Mouse (Mus musculus) embryo, embryonic 10.5 days (tissue): ENCODE data around the gene Gp1ba.
A peak's percentile ranks its signal among the peaks of the same experiment; 100 is the strongest.

Source experiments
- DNase-seq: peaks from one replicate; pipeline ENCODE4 v3.0.0-alpha.2; 2015; ENCODE audit warnings: low spot score

Gene Gp1ba

DNA sequence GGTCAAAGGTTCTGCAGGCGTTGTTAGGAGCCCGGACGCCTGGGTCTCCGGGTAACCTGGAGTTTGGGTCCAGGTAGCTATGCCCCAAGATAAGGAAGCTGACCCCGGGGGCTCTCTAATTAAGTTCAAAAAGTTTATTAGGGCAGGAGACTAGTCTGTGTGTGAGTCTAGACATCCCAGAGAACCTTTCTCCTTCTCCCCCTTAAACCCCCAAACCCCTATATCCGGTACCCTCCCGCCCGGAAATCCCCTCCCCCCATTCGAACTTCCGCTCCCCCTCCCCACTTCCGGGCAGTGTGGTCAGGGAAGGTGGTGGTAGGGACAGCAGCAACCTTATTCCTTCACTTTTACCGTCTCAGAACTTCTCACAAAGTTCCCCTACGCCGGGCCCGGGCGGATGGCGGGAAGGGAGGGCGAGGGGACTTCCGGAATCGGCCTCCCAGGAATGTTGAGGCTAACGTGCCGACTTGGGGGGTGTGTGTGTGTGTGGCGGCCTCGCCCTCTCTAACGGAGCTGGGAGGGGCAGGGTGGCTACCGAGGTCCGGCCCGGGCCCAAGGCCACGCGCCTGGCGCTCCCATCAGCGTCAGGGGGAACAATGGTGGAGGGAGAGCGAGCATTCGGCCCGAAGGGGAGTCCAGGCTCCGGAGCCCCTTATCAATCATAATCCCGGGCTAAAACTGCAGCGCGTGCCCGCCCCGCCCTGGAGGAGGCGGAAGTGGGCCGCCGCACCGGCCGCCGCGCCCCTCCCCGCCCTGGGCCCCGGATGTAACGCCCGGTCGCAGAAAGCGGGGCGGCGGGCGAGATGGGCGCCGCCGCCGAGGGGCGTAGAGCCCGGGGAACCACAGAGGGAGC, 14.6 kb downstream of the Gp1ba start:
- peak; percentile 86 for DNase-seq

- DNase-seq, result peak; percentile 89
These were observed 15.4 kb downstream of the Gp1ba start, which contains the start of gene Pfn1 for GRCm38 (mm10) chr11:70654198-70654922. Pfn1 (minus strand) TSS chr11:70654644.

DNA sequence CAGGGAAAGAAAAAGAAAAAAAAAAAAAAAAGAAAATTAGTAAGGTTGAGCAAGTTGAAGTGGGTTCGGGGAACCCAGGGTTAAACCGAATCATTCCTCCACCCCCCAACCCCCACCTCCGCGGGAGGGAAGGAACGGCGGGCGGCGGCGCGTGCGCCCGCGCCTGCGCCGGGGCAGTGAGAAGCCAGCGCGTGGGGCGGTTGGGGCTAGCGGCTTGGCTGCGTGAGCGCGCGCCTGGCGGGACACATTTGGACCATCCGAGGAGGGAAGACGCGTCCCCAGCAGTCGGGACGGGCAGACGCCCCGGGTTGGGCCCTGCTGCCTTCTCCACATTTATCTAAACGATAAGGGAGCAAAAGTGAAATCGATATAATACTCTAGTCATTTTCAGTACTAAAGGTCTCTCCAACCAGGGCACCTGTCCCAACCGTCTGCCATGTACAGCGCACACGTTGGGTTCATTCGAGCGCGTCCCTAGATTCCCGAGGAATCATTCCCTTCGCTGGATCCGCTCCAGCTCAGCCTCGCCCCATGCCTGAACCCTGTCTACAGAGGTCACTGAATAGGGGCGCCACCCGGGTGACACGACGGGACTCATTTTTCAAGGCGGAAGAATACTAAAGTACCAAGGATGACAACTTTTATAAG, 16.1 kb downstream of the Gp1ba start:
- peak; percentile 89 for DNase-seq

- peak; percentile 78 for DNase-seq
These were observed 16.9 kb downstream of the Gp1ba start for GRCm38 (mm10) chr11:70655571-70656455.

DNA sequence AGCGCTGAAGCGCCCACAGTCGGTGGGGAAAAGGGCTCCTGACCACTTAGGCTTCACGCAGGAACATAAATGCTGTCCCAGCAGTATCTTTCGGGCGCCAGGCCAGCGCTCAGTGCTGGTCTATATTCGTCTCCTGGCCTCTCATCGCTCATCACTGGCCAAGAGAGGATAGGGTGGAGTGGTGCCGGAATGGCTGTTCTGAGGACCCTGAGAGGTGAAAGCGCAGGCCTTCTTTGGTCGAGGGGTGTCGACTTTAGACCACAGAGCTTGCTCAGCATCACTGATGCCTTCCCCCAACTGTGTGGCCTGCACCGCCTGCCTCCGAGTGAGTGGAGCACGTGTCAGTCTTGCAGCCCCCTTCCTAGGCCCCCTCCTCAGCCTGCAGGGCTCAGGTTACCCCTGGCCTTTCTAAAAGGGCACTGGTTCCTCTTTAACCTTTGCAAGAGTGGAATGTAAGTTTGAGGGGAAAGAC, 17.6 kb downstream of the Gp1ba start:
- DNase-seq, result peak; percentile 84

- DNase-seq, result peak; percentile 67
These were observed 18.0 kb downstream of the Gp1ba start, which contains the start of gene Eno3 for GRCm38 (mm10) chr11:70656964-70657363. Eno3 (plus strand) TSS chr11:70657202.

DNA sequence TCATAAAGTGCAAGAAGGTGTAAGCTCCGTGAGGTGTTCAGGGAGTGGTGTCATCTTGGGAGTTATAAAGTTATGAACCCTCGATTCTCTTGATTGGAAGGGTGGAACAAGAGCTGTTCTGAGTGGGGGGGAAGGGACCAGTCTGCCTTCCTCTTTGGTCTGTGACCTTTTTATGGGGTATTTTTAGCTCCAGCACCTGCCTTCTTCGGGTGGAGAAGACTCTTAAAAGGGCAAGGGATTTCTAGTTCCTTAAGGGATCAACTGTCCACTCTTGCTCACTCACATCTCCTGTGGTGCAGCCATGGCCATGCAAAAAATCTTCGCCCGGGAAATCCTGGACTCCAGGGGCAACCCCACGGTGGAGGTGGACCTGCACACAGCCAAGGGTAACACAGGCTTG, 18.7 kb downstream of the Gp1ba start:
- DNase-seq, result no peak

GRCm38 (mm10) chr11:70657991-70658390, 19.1 kb downstream of the Gp1ba start:
- no peak for DNase-seq

DNA sequence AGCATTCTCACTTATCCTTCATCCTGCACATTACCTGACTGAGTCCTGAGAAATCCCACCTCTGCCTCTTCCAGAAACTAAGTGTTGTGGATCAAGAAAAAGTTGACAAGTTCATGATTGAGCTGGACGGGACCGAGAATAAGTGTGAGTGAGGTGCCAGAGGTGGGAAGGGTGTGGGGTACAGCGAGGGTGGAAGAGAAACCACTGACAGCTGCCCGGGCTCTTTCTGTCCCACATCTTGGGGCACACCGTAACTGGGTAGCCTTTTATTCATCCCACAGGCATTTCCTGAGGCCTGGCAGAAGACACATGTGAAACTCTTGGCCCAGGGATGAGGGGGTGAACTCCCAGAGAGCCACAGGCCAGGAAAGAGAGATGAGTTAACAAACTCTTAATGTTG, 19.6 kb downstream of the Gp1ba start:
- no peak for DNase-seq

DNA sequence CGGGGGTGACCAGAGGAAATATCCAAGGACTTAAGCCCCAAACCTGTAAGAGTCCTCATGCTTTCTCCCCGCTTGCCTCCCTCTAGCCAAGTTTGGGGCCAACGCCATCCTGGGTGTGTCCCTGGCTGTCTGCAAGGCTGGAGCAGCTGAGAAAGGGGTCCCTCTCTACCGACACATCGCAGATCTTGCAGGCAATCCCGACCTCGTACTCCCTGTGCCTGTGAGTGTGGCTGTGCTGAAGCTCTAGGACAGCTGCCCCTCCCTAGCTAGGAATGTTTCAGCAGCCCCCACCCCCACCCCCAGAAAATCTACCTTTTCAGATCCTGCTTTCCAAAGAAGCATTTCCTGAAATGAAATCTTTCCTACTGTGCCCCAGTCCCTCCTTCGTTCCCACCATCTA, 20.0 kb downstream of the Gp1ba start:
- no peak for DNase-seq

DNA sequence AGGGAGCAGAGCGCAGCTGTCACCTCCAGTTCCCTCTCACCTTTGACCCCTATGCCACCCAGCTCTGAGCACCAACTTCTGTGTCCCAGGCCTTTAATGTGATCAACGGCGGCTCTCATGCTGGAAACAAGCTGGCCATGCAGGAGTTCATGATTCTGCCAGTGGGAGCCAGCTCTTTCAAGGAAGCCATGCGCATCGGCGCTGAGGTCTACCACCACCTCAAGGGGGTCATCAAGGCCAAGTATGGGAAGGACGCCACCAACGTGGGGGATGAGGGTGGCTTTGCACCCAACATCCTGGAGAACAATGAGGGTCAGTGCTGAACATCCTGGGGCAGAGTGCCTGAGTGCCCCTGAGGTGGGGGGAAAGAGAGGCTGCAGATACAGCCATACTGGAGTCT, 21.6 kb downstream of the Gp1ba start:
- DNase-seq, result no peak

- no peak for DNase-seq
These were observed 24.2 kb downstream of the Gp1ba start for GRCm38 (mm10) chr11:70663101-70663500.

DNA sequence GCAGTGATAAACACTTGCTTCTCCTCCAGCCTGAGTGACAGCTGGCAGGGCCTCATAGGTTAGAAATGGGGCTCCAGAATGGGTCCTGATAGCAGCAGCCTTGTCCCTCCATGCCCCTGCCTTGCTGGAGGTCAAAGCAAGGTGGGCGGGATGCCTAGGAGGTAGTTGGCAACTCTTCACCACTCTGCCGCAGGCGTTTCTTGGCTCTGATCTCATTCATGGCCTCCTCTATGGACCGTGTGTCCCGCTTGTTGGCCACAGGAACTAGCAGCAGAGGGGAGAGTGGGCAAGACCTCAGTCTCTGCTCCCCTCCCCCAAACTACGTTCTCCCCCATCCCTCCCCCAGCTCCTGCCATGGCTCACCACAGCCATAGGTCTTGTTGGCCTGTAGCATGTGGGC, 25.0 kb downstream of the Gp1ba start:
- no peak for DNase-seq

- DNase-seq, result no peak
These were observed 25.8 kb downstream of the Gp1ba start for GRCm38 (mm10) chr11:70664741-70665140.

DNA sequence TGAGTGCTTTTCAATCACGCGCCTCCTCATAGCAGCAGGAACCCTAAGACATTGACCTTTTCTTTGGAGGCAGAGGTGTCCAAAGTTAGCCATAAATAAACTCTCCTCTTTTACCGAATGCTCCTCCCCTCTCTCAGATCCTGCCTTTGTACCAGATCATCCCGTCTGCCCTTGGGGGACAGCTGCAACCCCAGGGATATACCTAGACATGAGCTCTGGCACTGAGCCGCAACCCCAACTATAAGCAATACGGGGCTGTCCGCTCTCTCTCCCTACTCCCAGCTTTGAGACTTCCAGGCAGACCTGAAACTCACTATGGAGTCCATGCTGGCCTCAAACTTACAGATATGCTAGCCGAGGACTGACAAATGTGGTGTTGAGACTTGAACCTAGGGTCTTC, 27.8 kb downstream of the Gp1ba start:
- DNase-seq, result no peak

DNA sequence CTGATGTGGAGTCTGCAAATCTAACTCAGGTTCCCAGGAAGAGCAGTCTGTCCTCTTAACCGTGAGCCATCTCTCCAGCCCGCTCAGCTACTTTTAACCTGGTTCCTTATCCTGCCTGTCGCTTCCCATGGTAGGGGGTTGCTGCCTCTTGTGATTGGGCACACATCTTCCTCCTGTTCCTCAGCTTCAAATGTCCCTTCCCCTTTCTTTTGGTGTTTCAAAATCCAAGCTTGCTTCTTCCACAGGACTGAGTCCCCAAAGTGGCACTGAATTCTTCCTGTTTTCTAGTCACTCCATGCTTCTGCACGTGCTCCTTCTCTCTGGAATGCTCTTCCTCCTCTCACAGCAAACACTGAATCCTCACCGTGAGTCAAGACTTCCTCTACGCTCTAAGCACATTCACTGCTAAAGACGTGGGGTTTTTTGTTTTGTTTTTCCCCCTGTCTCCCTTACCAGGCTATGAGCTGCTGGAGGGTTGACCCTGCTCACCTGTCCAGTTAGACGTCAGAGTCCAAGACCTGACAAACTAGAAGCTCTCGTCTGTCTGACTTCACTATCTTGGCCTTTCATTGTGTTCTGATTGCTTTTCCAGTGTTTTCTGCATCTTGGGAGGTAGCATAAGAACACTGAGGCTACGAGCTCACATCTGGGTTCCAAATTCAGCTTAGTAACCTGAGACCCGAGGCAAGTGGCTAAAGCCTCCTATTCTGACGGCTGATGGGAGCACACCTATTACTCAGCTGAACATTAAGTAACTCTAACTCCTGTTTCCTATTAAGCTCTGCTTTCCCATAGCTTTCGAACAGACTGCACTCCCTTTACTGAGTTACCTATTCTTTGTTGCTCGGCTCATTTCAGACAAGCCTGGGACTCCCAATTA, 28.6 kb downstream of the Gp1ba start:
- no peak for DNase-seq

DNA sequence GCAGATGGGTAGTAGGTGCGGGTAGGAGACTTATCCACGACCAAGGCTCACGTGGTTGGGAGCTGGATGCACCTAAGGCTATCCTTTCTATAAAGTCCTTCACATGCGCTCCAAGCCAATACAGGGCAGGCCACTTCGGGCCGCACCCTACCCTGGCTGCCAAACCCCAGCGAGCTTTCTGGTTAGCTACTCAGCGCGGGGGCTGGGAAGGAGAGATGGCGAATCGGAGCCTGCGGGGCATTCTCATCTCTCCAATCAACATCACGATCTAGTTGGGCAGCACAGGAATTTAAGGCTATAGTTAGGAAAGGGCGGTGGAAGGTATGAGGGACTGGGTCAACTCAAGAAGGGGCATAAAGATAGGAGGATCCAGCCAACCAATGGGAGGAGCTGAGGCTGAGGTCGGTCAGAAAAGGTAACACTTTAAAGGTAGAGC, 29.4 kb downstream of the Gp1ba start:
- no peak for DNase-seq

DNA sequence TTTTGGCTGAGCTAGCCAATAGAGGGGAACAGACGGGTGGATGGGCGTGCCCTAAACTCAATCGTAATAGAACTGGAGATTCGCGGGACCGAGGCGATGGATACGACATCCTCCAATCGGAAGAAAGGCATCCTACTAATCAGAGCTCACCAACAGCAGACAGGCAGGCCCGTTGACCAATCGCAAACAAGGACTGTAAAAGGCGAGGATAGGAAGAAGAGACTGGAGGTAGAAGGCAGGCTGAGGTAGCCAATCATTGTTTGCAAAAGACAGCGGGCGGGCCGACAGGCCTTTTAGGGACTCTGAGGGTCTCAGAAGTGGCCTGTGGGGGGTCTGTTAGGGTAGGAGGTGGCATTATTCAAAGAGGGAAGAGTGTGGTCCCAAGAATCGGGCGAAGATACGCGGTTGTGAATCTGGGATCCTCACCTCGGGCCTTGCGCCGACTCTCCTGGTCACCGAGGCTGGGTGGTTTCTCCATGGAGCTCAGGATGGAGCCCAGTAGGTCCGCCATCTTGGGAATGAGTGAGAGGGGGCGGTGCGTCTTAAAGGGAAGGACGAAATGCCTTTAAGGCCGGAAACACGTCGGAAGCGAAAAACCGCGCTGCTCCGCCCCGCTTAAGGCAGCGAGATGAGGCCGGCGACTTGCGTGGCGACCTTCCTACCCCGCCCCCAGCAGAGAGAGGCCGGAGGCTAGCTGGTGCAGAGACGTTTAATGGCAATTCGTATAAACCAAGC, 30.0 kb downstream of the Gp1ba start, which contains the start of gene Spag7:
Spag7 (minus strand) TSS at position 646 of the 735 bp plus-strand sequence.
- DNase-seq, result peak; percentile 99

DNA sequence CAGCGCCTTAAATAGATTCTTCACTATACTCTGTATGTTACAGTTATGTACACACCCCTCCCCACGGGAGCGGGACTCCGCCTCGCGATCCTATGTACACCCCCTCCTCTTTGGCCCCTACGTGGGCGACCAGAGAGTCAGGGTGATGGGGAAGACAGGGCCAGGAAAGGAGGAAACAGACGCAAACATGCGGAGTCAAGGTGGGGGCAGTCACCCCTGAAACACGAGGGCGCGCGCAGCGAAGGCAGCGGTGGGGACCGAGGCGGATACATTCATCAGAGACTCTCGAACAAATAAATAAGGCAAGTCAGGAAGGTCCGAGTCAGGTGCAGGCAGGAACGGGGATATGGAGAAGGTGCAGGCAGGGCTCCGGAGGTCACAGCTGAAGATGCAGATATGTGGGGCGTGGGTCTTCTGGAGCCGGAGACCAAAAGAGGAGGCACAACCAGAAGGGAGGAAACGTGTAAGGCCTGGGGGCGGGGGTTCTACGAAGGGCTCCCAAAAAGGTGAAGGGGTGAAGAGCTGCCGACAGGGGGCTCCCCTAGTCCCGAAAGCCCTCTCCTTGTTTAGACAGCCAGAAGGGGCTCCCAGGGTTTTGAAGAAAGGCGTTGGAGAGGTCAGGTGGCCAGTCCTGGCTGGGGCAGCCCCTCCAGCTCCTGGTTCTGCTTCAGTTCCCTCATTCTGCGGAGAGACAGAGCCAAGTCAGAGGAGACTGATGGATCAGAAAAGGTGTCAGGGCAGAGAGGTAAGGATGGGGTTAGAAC, 30.8 kb downstream of the Gp1ba start:
- DNase-seq, result peak; percentile 92
